Mouse (Mus musculus): ENCODE data around the gene Lrp6.

Lrp6 gene

DNA sequence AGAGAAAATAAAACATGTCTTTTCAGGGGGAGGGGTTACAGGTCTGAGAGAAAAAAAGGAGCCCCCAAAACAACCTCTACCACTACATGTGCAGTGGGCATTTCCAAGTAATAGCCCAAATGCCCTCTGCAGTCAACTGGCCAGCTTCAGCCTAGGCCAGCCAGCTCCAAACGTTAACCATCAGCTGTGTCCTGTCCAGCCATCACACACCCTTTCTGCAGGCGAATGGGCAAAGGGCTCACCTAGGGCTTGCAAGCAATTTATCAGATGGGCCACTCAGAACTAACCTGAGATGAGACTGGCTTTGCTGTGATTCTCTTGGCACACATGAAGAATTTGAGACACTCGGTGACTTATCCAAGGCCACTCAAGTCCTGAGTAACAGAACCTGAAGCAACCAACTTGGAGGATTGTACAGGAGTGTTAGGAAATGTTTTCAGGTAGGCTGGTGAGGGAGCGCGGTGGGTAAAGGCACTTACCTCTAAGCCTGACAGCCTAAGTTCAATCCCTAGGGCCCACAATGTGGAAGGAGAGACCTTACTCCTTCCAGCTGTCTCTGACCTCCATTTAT, 1.3 kb upstream of the Lrp6 start:
- no peak for DNase-seq (ENCODE audit: low read depth)

DNA sequence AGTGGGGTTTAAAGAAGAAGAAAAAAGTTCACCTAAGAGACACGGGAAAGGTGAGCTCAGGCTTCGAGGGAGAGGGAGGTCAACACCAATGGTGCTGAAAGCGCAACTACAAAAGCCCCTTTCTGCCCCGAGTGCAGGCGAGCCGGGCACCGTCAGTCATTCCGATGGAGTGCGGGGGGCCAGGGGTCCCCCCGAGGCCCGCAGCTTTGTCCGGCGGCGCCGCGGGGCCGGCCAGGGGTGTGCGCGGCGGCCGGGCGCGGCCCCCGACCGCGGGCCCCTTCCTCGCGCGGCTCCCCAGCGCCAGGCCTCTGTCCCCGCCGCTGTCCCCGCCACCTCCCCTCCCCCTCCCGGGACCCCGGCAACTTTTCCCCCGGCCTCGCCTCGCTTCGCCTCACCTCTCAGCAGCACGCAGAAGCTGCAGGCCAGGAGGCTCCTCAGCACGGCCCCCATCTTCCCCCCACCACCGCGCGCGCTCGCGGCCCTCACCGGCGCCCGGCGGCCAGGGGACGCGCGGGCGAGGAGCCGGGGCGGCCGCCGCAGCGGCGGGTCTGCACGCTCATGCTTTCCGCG, 432 bp downstream of the Lrp6 start:
- peak; percentile 34 for DNase-seq (ENCODE audit: low read depth)

DNA sequence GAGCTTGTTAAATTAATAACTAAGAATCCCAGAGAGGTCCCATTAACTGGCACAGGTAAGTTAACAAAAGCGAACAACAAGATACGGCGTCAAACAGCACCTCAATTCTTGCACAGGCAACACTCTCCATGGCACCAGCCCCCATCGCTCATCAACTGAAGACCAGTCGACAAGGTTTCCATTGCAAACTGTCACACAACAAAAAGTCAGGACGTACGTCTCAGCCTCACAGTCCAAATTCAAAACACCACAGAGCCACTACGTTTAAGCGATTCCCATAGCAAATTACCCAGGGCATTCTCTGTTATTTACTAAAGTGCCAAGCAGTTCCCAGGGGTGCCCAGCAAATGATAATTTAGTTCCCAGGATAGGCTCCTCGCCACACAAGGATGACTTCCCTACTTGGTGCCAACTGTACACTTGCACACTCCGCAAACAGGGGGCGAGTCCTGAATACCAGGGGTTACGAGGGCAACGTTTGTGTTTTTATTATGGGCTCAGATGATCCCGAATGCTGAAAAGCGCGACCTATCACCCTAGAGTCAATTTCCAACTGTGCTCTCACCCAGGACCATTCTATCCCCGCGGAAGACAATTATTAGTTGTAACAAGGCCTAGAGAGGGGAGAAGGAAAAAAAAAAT, 1.0 kb downstream of the Lrp6 start:
- peak; percentile 39 for DNase-seq (ENCODE audit: low read depth)

DNA sequence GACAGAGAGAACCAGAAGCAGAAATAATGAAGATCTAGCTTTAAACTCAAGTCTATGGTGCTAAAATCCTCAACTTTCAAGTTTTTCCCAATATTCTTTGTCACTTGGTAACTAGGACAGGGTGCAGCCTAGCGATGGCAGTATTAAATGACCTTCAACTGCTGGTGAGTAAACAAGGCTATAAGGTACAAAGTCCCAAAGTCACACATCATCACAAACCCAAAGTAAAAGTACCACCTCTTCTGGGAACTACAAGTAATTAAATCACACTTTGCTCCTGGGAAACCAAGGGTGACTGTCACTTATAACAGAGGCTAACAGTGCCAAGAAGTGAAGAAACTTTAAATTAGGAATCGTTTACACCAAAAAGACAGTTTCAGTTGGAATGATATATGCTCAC, 2.2 kb downstream of the Lrp6 start:
- no peak for DNase-seq (ENCODE audit: low read depth)

DNA sequence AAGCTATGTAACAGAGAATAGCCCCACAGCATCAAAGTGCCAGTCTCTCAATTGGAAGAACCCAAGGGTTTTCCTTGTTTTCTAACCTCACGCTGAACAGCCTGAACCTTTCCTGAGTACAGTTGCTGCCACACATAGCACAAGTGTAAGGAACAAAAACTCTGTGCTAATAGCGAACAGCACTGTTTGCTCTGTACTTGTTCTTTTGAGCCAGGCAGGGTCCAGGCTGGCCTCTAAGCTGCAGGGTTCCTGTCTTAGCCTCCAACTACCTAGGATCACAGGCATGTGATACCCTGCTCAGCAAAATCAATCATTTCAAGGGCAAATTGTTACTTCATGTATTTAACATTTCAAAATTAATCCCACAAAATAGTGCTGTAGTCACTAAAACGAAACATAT, 7.1 kb downstream of the Lrp6 start:
- DNase-seq (ENCODE audit: low read depth): no peak

DNA sequence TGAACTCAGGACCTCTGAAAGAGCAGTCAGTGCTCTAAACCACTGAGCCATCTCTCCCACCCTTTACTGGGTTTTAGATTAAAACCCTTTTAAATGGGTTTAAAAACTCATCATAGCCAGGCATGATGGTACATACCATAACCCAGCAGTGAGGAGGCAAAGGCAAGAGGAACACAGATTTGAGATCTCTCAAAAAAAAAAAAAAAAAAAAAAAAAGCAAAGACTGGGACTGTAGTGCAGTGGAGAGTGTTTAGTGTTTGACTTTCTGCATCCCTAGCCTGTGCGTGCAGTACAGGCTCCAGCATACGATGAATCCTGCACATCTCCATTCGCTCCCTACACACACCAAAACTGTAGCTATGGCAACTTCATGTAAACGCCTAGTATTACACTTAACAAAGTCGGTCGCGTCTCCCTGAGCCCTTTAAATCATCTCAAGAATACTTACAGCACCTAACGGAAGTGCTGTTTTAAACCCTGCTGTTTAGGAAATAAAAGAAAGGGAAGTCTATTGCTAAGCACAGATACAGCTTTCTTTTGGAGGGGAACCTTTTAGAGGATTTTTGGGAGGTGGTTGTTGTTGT, 8.1 kb downstream of the Lrp6 start:
- DNase-seq (ENCODE audit: low read depth): no peak

DNA sequence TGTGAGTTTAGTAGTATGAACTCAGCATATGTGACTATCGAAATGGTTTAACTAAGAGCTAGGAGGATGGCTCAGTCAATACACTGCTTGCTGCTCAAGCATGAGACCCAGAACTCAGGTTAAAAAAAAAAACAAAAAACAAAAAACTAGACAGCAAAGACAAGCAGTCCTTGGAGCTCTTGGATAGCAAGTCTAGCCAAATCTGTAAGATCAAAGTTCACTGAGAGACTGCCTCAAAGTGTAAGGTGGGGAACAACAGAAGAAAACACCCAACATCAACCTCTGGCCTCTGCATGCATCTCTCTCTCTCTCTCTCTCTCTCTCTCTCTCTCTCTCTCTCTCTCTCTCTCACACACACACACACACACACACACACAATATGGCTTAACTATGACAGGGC, 9.7 kb downstream of the Lrp6 start:
- no peak for DNase-seq (ENCODE audit: low read depth)

DNA sequence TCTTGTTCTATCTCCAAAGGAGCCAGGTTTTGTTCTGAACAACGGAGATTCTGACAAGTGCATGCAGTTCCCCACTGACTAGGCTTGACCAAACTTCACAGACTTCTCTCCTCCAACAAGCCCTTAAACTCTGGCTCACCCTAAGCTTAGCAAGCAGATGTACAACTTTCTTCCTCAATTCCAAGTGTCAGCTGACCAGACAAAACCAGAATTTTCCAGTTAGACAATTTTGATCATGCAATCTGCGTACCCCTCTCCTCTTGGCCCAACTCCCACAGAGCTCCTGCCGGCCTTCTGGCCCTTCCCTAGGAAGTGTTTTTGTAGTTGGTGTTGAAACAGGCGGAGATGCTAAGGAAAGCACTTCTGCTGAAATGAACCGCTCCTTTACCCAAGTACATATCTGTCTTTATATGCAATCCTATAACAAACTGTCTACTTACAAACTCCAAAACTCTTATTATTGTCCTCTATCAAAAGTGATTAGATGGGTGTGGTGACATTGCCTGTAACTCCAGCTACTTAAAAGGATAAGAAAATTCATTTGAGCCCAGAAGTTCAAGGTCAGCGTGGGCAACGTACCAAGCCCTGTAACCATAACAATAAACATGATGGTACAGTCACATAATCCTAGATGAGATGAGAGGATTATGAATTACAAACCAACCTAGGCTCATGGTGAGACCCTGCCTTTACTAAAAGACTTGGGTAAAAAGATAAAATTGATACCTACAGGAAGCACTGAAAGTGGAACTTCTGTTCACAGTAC, 10.4 kb downstream of the Lrp6 start:
- no peak for DNase-seq (ENCODE audit: low read depth)

DNA sequence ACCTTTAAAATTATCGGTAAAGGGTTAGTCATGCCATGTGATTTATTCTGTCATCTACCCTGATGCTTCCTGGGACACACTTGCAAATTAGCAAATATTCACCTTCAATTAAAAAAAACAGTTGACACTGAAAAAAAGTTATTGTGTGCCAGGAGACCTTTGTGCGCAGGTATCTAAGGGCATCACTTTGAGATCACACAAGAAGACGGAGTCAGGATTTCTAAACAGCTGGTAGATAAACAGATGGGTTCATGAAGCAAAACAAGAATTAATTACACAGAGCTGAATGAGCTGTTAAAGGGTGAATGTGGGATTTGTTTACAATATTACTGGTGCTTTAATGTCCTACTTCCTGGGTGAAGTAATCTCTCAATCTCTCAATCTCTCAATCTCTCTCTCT, 11.6 kb downstream of the Lrp6 start:
- no peak for DNase-seq (ENCODE audit: low read depth)

DNA sequence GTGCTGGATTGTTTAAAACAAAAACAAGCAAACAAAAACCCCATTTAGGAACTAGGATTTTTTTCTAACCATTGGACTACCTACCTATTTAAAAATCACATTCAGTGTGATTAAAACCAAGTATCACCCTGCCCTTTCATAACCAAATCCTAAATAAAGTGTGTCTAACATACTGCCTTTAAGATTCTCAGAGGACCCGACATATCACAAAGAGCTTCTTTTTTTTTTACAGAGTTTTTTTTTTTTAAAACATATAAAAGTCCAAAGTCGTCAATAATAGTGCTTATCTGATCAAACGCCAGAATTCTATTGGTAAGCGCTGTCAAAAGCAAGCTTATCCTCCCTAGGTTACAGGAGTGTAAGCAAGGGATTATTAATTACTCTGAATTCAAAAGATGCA, 12.5 kb downstream of the Lrp6 start:
- no peak for DNase-seq (ENCODE audit: low read depth)

DNA sequence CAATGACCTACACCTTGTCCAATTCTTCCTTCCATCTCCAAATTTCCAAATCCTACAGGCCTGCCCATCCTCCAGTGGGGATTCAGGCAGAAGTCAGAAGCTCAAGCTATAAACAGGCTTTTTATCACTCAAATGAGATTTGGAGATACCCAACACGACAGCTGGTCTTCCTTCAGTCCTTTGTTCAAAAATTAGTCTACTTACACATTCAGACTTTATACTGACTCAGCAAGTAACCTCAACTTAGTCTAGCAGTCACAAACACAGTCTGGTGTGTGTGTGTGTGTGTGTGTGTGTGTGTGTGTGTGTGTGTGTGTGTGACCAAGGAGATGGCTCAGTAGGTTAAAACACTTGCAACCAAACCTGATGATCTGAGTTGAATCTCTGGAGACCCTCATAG, 15.8 kb downstream of the Lrp6 start:
- no peak for DNase-seq (ENCODE audit: low read depth)

DNA sequence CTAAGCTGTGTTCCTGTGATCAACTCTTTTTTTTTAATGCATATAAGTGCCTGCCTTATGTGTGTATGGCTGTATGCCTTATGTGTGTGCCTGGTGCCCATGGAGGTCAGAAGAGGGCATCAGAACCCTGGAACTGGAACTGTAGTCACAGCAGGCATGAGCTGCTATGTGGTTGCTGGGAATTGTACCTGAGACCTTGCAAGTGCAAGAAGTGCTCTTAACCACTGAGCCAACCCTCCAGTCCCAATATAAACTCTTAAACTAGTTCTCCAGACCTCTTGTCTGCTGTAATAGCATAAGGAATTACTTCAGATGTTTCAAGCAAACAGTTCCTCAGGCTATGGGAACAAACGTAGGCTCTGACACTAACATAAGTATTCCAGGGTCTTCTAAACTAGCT, 16.4 kb downstream of the Lrp6 start:
- no peak for DNase-seq (ENCODE audit: low read depth)

DNA sequence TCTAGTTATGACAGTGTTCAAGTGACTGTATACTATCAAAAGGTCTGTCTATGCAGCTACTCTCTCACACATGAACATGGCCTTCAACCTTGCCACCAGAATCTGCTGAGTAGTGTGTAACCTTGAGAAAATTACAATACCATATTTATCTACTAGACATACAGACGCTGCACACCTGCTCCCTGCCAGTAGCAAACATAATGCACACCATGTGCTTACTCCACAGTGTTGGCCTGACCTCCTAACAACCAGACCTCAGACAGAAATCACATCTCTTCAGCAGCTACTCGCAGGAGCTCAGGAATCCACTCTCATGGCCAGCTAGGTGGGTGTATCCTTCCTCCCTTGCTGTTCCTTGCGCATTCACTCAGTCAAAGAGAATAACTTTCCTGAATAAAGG, 21.9 kb downstream of the Lrp6 start:
- no peak for DNase-seq (ENCODE audit: low read depth)

DNA sequence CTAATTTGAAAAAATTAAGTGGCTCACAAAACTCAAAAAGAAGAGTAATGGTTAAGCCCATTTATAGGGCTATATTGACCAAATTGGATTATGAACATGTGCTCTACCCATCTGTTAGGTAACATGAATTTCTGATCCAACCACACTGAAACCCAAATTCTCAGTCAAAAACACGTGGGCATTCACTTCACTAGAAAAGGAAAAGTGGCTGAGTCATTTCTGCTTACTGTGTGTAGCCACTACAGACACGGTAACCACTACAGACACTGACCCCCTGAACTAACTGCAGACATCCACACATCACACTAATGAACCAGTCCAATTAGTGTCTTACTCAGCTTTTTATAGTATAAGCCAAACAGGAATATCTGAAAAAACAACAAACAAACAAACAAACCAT, 22.7 kb downstream of the Lrp6 start:
- DNase-seq (ENCODE audit: low read depth): peak; percentile 38

DNA sequence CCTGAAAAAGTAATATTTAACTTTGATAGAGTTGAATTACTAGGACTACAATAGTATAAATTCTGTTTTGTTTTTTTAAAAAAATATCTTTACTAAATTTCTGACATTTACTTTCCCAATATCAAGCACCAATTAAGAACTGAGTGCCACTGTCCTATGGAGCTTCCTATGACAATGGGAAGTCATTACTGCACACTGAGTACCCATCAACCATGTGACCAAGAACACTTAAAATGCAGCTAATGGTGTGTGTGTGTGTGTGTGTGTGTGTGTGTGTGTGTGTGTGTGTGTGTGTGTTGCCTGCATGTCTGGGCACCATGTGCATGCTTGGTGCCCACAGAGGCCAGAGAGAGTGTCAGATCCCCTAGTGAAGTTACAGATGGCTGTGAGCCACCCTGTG, 23.2 kb downstream of the Lrp6 start:
- no peak for DNase-seq (ENCODE audit: low read depth)

DNA sequence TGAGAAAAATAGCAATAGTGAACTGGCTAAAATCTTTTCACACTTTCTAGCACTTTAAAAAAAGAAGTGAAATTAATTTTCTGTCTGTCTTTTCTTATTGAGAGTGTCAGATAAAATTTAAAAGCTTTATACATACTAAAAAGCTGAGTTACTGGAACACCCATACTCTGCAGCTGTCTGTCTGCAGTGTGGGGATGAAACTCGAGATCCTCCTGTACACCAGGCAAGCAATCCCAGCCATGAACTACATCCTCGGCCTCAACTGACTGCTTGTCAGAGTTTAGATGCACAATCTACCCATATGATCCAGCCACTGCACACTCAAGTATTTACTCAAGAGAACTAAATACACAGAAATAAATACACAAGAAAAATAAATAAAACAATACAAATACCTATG, 24.4 kb downstream of the Lrp6 start:
- no peak for DNase-seq (ENCODE audit: low read depth)

DNA sequence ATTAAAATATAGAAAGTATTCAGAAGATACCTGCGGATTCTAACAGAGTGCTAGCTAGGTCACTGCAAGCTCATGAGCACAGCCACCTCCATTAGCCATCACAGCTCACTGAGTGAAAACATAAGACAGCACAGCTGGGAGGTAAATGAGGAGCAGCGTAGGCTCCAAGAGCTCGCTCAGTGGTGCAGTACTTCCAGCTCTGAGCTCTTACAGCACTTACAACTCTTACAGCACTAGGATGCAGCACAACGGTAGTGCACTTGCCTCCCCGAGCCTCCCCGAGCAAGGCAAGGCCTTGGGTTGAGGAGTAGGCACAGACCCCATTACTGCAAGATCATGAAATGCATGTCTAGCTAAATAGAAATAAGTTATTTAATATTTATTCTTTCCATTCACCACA, 26.6 kb downstream of the Lrp6 start:
- no peak for DNase-seq (ENCODE audit: low read depth)

DNA sequence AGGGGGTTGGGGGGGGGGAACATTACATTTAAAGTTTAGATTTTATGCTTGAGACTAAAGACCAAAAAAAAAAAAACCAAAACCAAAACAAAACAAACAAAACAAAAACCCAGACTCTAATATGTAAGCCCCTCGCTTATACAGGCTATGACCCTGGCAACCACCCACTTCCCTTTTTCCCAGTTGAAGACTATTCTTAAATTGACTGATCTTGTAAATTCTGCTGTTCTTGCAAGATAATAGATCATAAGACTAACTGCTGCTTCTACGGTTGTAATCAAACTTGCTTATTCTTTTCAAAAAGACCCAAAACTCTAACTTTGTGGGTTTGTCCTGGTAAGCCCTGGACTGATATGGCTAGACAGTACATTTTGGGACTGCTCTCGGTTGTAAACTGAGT, 27.3 kb downstream of the Lrp6 start:
- DNase-seq (ENCODE audit: low read depth): no peak

DNA sequence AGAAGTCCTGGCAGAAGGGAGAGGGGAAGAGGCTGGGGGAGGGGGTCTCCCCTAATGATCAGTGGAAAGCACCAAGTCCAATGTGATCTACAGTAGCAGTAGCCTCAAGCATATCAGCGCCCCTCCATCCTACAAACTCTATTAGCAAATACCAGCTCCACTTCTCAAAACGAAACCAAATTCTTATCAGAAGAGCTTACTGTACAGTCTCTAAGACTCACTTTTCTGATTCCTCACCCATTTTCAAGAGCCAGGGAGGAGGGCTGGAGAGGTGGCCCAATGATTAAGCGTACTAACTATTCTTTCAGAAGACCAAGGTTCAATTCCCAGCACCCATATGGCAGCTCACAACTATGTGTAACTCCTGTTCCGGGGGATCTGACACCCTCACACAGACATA, 28.0 kb downstream of the Lrp6 start:
- no peak for DNase-seq (ENCODE audit: low read depth)

DNA sequence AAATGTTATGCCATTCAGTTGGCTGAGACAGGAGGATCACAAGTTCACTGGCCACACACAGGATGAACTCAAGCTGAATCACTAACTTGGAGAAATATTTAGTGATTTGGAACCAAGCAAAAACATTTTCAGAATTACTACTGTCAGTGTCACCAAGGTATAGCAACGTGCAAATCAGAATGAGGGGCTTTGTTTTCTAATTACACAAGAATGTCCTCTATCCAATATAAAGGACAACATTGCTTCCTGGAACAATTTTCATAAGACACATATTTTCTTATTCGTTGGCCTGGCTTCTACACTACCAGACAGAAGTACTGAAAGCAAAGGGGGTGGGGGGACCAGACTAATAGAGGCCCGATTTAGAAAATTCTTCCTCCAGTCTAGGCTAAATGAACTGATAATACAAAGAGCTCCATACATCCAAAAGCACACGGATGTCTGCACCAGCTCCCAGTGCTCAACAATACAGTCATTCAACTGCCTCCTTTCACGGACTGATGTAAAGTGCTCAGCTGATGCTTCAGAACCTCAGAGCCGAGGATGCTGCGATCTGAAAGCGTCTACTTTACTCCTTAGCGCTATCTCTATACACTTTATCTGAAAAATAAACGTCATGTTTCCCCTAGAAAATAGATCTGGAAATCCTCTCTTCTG, 29.2 kb downstream of the Lrp6 start:
- DNase-seq (ENCODE audit: low read depth): no peak

DNA sequence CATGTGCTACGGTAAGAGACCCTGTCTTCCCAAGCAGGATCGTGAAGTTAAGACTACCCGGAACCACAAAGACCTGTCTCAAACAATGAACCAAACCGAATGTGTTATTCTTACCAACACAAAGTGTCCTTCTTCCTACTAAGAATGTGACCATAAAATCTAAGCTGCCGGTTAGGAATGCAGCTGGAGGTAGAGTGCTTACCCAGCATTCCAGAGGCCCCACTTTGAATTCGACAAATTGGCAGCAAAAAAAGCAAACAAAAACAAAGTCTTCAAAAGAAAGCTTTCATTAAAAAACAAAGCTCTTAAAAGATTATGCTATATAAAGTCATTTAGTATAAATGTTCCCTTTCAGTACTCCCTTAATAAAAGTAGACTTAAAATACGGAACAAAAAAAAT, 31.6 kb downstream of the Lrp6 start:
- no peak for DNase-seq (ENCODE audit: low read depth)

DNA sequence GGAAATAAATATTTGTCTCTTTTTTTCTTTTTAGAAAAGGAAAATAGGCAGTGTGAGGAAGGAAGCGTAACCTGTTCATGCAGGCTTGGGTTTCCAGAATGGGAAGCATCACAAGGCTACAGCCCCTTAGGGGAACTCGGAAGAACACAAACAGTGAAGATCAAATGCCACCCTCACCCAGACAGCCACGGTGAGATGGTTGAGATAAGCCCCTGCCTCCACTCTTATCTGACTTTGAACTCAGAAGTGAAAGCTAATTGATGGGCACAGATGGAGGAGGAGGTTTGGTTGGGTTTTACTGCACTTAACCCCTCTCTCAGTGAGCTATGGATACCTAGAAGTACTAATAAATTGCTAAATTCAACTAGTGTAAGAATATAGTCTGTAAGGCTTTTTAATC, 33.7 kb downstream of the Lrp6 start:
- no peak for DNase-seq (ENCODE audit: low read depth)

DNA sequence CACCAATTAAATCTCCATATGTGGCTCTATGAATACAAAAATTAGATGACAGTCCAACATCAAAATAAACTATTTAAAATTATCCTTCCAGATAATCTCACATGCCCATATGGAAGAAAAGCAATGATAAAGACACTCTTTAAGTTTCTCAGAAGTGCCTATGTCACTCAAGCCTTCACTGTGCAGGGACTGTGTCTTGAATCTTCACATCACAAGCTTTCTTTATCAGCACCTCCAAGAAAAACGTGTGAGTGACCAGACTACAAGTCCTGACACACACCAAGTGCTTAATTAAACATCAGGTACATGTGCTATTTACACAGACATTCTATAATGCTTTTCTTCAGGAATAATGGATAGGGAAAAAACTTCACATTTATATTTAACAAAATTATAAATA, 34.8 kb downstream of the Lrp6 start:
- no peak for DNase-seq (ENCODE audit: low read depth)

All from NIH3T3 (cell line).